9 mouse cellular contexts compared by ENCODE assay signal in the genomic region with DNA sequence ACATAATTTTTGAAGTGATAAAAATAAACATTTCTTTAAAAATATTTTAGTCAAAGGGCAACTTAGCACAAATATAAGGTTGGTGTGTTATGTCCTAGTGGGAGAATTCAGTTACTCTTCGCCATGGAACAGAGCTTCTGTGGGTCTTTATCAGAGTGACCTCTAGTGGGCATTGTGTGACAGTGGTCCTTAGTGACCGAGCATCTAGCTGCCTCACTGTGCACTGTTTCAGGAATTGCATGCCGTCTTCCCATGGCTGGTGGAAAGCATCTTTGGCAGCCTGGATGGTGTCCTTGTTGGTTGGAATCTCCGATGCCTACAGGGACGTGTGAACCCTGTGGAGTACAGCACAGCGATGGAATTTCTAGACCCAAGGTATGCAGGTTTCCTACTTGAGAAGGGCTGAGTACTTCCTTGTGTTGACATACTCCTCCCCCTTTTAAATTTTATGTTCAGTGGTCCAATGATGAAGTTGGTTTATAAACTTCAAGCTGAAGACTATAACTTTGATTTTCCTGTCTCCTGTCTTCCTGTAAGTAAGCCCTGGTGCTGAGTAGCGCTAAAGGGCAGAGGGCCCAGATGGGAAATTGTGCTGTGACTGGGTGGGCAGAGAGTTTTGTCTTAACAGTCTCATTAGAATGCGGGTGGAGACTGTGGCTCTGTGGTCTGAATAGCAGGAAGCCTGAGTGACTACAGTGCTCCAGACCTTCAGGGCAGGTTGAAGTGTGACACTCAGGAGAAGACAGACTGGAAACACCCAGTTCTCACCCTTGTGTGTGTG. TPM values are rescaled to one million over a fixed set of nuclear protein-coding genes. Genes with fewer than 3 reads are reported as not detected.
A peak's percentile ranks its signal among the peaks of the same experiment; 100 is the strongest.
DNase-seq lines count a peak whose midpoint lies in the region; ATAC-seq and TF ChIP-seq lines count a peak whose summit lies in the region.
"Had no signal": no experiment of that assay in that cellular context is flagged by ENCODE, and none has a peak within 500 bp of the region (broad histone marks: within the 10 kb centered on the region; RNA-seq: fewer than 3 reads in every experiment).

No protein-coding gene starts in this region.

- intact Hi-C loops in gastrocnemius, adult 2 months (cut with DNase I) = no loop called here

- no peak overlapping the region for H3K4me2 ChIP-seq in intestine, embryonic 15.5 days (replicated peaks)

- no peak overlapping the region for H3K4me3 ChIP-seq in gastrocnemius, adult 2 months
- H3K4me3 ChIP-seq in thymus, adult 2 months (ENCODE audit: control insufficient read depth, insufficient read depth, low read length) = no peak overlapping the region
- no peak overlapping the region for H3K4me3 ChIP-seq in intestine, embryonic 15.5 days (replicated peaks)

- TF ChIP-seq CTCF in gastrocnemius, adult 2 months (IDR thresholded peaks at IDR 0.05) = peak; percentile 70
- peak; percentile 26; the same call in 1 of the 2 replicates for TF ChIP-seq CTCF in thymus, adult 2 months (IDR thresholded peaks at IDR 0.05; ENCODE audit: borderline replicate concordance, control insufficient read depth, extremely low read depth, insufficient read depth, low read length, poor library complexity)

- no peaks in the 10 kb centered on the region for H3K4me1 ChIP-seq in thymus, adult 2 months (replicated peaks; ENCODE audit: control insufficient read depth, insufficient read depth, low read length)
- 0 out of 2 replicates have a peak, but pooled peaks cover under 1% of the 10 kb centered on the region for H3K4me1 ChIP-seq in intestine, embryonic 15.5 days (replicated peaks)

- peak; percentile 62; the same call in 1 of the 2 replicates for ATAC-seq in intestine, embryonic 15.5 days

- no peak overlapping the region for H3K27ac ChIP-seq in gastrocnemius, adult 2 months
- no peak overlapping the region for H3K27ac ChIP-seq in thymus, adult 2 months (ENCODE audit: control insufficient read depth, insufficient read depth, low read length)
- H3K27ac ChIP-seq in intestine, embryonic 15.5 days = no peak overlapping the region

- DNase-seq in gastrocnemius, adult 2 months = no peak
- no peak for DNase-seq in gastrocnemius, adult 18-20 months (ENCODE audit: low spot score)
- no peak for DNase-seq in thymus, adult 2 months
- DNase-seq in thymus, postnatal 10 days (ENCODE audit: low spot score in 2 of 2) = no peak
- DNase-seq in ovary, adult 18-20 months (ENCODE audit: low spot score) = no peak
- DNase-seq in left cerebral cortex, adult 8-10 months (ENCODE audit: low spot score in 2 of 2) = no peak
- DNase-seq in T-cell, adult 2 months (ENCODE audit: low spot score) = no peak

- H3K9ac ChIP-seq in intestine, embryonic 15.5 days = no peak overlapping the region

- H3K36me3 ChIP-seq in thymus, adult 2 months (ENCODE audit: control insufficient read depth, insufficient read depth, low read length) = peaks cover 39% of the 10 kb centered on the region
- H3K36me3 ChIP-seq in intestine, embryonic 15.5 days = peaks cover 37% of the 10 kb centered on the region

- WGBS in thymus, adult 2 months = 85% methylated on average over 8 of the region's 8 CpGs
- WGBS in intestine, embryonic 15.5 days = 65% methylated on average over 8 of the region's 8 CpGs

- no peaks in the 10 kb centered on the region for H3K9me3 ChIP-seq in intestine, embryonic 15.5 days

- H3K27me3 ChIP-seq in thymus, adult 2 months (ENCODE audit: control insufficient read depth, insufficient read depth, low read length) = no peaks in the 10 kb centered on the region
- no peaks in the 10 kb centered on the region for H3K27me3 ChIP-seq in intestine, embryonic 15.5 days (replicated peaks)

- TF ChIP-seq POLR2A in thymus, adult 2 months (IDR thresholded peaks at IDR 0.05; ENCODE audit: control insufficient read depth, extremely low read depth, insufficient read depth, low read length, poor library complexity) = no peak

RNA-seq across cellular contexts. Expression of gene Smpd4, which starts 6.5 kb away (rescaled TPM):
- 10 to 100 TPM; 10.8 to 11.2 TPM for total RNA-seq in gastrocnemius, adult 2 months (2021)
- total RNA-seq in gastrocnemius, adult 18-20 months (2021) = 10 to 100 TPM; 10.4 to 14.3 TPM
- polyA plus RNA-seq in thymus, adult 2 months (2012; rRNA removed) = 134 and 144 TPM in 2 replicates
- polyA plus RNA-seq in intestine, embryonic 15.5 days (2015; fragmentation: Nextera tagmentation; extraction: Ambion mirVana) = 26.8 and 27.5 TPM in 2 replicates
- total RNA-seq in left cerebral cortex, adult 8-10 months (2022) = 10 to 100 TPM; 50.3 to 73.4 (median 70.3) TPM

RNA-seq across cellular contexts. Expression of gene Ccdc74a, which starts 20.6 kb away (rescaled TPM):
- total RNA-seq in gastrocnemius, adult 2 months (2021) = under 1 TPM; 0.61 to 0.78 TPM
- total RNA-seq in gastrocnemius, adult 18-20 months (2021) = under 1 TPM; 0.33 to 0.48 TPM
- polyA plus RNA-seq in thymus, adult 2 months (2012; rRNA removed) = 0.50 and 0.61 TPM in 2 replicates
- 4.0 and 6.7 TPM in 2 replicates for polyA plus RNA-seq in intestine, embryonic 15.5 days (2015; fragmentation: Nextera tagmentation; extraction: Ambion mirVana)
- 10 to 100 TPM; 28.4 to 32.1 (median 30.0) TPM for total RNA-seq in left cerebral cortex, adult 8-10 months (2022)
- total RNA-seq: neutrophil, adult 5-6 weeks had no signal

RNA-seq across cellular contexts. Expression of gene Slc7a4, which starts 42.7 kb away (rescaled TPM):
- under 1 TPM in 1 of 2 experiments, not detected in 1; 0.22 TPM for total RNA-seq in gastrocnemius, adult 2 months (2021)
- under 1 TPM in 1 of 2 experiments, not detected in 1; 0.39 TPM for total RNA-seq in gastrocnemius, adult 18-20 months (2021)
- polyA plus RNA-seq in thymus, adult 2 months (2012; rRNA removed) = 5.0 and 6.5 TPM in 2 replicates
- polyA plus RNA-seq in intestine, embryonic 15.5 days (2015; fragmentation: Nextera tagmentation; extraction: Ambion mirVana) = 25.0 and 29.4 TPM in 2 replicates
- total RNA-seq in left cerebral cortex, adult 8-10 months (2022) = 10 to 100 TPM; 77.9 to 89.9 (median 88.4) TPM

Comparison
In these comparisons a context has a peak if more than half of its experiments do, and no peak if none do; other contexts are left out.
1. RNA of gene Ccdc74a, which starts 20.6 kb away (total RNA-seq): 28.4 to 32.1 TPM in left cerebral cortex, adult 8-10 months; 0.61 to 0.78 TPM in gastrocnemius, adult 2 months and 0.33 to 0.48 TPM in gastrocnemius, adult 18-20 months; every median in the first group is over 10 times any median in the second.
2. RNA of gene Slc7a4, which starts 42.7 kb away (total RNA-seq): 77.9 to 89.9 TPM in left cerebral cortex, adult 8-10 months; 0.39 TPM in gastrocnemius, adult 18-20 months and 0.22 TPM in gastrocnemius, adult 2 months; every median in the first group is over 10 times any median in the second.